Mouse (Mus musculus): ENCODE results near the gene Klk4.

DNA sequence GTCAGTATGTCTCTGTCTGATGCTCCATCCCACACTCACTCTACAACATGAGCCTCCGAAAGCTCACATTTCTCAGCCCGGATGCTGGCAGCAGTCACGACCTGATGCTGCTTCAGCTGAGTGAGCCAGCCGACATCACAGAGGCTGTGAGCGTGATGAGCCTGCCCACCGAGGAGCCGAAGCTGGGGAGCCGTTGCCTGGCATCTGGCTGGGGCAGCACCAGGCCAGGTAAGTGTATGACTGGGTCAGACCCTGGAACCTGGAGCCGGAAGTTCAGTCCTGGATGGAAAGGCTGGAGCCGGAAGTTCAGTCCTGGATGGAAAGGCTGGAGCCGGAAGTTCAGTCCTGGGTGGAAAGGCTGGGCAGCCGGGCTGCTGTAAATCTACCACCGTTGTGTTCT, 37.5 kb downstream of the Klk4 start:
- no peak for TF ChIP-seq GATA1 (IDR thresholded peaks at IDR 0.05; ENCODE audit: borderline replicate concordance, low read length)
- no peak for TF ChIP-seq FLI1 (IDR thresholded peaks at IDR 0.05; ENCODE audit: low read length)
